Mouse (Mus musculus): ENCODE measurements at regions not wholly inside any gene's neighbourhood (a gene's known extent, or its start where the extent isn't known, plus 50 kb on each side); places are given as distances from the start of the nearest gene placed in this dataset.

DNA sequence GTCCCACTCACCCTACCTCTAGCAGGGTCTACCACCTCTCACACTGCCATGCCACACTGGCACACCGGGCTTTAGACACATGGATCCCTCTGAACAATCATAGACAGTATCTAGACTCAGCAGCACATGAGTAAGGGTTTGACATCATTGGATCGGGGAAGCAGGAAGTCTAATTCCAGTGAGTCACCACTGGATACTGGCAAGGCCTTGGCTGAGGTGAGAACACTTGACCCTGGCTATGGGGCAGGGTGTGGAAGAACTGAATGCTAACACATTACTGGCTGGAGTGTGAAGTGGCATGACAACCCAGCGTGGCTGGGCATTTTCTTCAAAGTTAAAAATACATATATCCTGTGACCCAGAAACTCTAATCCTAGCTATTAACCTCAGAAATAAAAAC, 114.4 kb downstream of the H2afy start:
- no peak for DNase-seq (ENCODE audit: extremely low spot score in 1 of 2, low spot score in 1 of 2)

DNA sequence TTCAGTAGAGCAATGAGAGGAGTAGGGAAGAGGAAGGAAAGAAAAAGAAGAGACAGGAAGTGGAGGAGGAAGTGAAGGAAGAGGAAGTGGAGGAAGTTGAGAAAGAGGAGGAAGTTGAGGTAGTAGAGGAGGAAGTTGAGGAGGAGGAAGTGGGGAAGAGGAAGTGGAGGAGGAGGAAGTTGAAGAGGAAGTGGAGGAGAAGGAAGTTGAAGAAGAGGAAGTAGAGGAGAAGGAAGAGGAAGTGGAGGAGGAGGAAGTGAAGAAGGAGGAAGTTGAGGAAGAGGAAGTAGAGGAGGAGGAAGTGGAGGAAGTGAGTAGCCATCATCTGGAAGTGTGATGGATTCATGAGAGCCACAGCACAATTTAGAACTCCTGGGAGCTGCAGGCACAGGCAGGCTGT, 122.2 kb downstream of the H2afy start:
- no peak for DNase-seq (ENCODE audit: extremely low spot score in 1 of 2, low spot score in 1 of 2)

DNA sequence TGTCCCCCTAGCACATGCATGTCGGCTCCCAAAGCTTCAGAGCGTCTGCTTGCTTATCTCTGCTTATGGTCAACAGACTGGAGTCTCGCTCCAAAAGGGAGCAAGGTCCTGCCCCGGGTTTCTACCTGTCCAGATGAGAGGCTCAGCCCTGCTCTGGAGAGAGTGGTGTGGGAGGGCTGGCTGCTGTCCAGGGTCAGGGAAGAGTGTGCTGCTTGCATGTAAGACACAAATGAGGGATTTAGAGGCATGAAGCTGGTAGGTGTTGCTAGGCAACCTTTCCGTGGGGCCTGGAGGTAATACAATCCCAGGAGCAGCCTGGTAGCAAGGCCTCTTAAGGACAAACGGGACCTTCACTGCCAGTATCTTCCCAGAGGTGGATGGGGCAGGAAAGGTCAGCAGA, 125.7 kb downstream of the H2afy start:
- no peak for DNase-seq (ENCODE audit: extremely low spot score in 1 of 2, low spot score in 1 of 2)

GRCm38 (mm10) chr13:56006827-56007226, 129.3 kb downstream of the H2afy start:
- no peak for DNase-seq (ENCODE audit: extremely low spot score in 1 of 2, low spot score in 1 of 2)

GRCm38 (mm10) chr13:56005746-56006145, 130.4 kb downstream of the H2afy start:
- DNase-seq (ENCODE audit: extremely low spot score in 1 of 2, low spot score in 1 of 2), result no peak

DNA sequence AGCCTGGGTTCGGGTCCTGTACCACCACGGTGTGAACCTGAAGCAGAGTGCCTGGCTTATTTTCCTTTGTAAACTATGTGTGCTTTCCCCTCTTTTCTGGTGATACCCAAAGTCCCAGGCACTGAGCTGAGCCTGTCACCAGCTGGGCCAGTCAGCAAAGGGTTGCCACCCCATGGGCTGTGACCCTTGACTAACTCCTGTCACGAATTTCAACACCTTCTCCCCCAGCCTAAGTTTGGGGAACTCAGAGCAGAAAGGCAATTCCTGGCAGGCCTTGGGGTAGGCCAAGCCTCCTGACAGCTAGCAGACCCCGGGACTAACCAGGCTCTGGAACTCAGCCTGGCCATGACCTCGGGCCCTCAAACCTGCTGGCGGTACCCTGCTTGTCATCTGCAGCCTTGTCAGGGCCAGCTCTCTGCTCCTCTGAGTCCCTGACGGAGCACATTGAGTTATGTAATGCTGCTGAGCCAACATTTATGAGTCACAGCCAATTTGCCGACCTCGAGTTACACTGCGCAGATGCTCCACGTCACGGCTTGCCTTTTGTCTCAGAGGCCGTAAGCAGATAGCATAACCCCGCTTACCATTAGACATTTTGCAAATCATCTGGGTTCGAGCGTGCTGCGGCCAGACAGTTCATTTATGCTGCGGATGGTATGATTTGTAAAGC, 132.3 kb downstream of the H2afy start:
- peak in 1 of 2 experiments; percentile 18 for DNase-seq (ENCODE audit: extremely low spot score in 1 of 2, low spot score in 1 of 2)

- DNase-seq (ENCODE audit: extremely low spot score in 1 of 2, low spot score in 1 of 2), result no peak
These were observed 140.9 kb downstream of the H2afy start for GRCm38 (mm10) chr13:55995255-55995654.

DNA sequence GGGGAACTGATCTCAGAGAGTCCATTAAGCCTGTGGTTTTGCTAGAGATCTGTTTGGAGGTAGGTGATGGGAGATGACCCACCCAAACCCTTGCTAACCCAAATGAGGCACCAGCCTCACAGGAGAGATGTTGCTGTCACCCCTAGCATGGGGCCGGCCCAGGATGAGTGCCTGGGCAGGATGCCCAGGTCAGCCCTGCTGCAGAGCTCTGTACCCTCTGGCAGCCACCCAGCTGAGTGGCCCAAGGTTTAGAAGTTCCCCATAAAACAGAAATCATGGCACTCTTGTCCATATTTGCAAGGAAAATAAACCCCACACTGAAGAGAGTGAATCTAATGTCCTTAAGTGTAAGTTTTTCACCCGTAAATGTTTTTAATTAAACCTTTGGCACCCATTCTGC, 141.7 kb downstream of the H2afy start:
- DNase-seq (ENCODE audit: extremely low spot score in 1 of 2, low spot score in 1 of 2), result no peak

GRCm38 (mm10) chr13:55992699-55993098, 143.5 kb downstream of the H2afy start:
- no peak for DNase-seq (ENCODE audit: extremely low spot score in 1 of 2, low spot score in 1 of 2)

GRCm38 (mm10) chr13:55991216-55991615, 144.9 kb downstream of the H2afy start:
- DNase-seq (ENCODE audit: extremely low spot score in 1 of 2, low spot score in 1 of 2), result no peak

- DNase-seq (ENCODE audit: extremely low spot score in 1 of 2, low spot score in 1 of 2), result no peak
These were observed 146.0 kb downstream of the H2afy start for GRCm38 (mm10) chr13:55990186-55990585.

- no peak for DNase-seq (ENCODE audit: extremely low spot score in 1 of 2, low spot score in 1 of 2)
These were observed 146.8 kb downstream of the H2afy start for GRCm38 (mm10) chr13:55989401-55989800.

- DNase-seq (ENCODE audit: extremely low spot score in 1 of 2, low spot score in 1 of 2), result no peak
These were observed 149.4 kb upstream of the Pitx1 start for GRCm38 (mm10) chr13:55985396-55985795.

DNA sequence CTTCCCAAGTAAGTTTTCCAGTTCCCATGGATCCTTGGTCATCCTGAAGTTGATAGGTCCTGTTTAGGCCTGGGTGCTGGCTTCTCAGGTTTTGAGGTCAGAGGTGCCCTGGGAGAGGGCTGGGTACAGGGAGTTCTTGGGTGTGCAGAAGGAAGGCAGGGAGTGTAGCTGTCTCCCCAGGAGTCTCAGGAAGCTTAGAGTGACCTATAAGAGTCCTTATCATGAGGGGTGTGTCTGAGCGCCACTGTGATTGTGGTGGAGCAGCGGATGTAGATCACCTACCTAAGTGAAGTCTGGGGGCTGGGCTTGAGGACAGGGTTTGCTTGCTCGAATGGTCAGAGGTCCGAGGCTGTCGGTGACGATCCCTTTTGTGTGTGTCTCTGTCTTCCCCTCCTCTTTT, 148.8 kb upstream of the Pitx1 start:
- no peak for DNase-seq (ENCODE audit: extremely low spot score in 1 of 2, low spot score in 1 of 2)

GRCm38 (mm10) chr13:55983851-55984250, 147.9 kb upstream of the Pitx1 start:
- DNase-seq (ENCODE audit: extremely low spot score in 1 of 2, low spot score in 1 of 2), result no peak

- DNase-seq (ENCODE audit: extremely low spot score in 1 of 2, low spot score in 1 of 2), result no peak
These were observed 145.0 kb upstream of the Pitx1 start for GRCm38 (mm10) chr13:55981041-55981440.

- no peak for DNase-seq (ENCODE audit: extremely low spot score in 1 of 2, low spot score in 1 of 2)
These were observed 141.9 kb upstream of the Pitx1 start for GRCm38 (mm10) chr13:55977902-55978301.

- no peak for DNase-seq (ENCODE audit: extremely low spot score in 1 of 2, low spot score in 1 of 2)
These were observed 141.0 kb upstream of the Pitx1 start for GRCm38 (mm10) chr13:55976911-55977381.

DNA sequence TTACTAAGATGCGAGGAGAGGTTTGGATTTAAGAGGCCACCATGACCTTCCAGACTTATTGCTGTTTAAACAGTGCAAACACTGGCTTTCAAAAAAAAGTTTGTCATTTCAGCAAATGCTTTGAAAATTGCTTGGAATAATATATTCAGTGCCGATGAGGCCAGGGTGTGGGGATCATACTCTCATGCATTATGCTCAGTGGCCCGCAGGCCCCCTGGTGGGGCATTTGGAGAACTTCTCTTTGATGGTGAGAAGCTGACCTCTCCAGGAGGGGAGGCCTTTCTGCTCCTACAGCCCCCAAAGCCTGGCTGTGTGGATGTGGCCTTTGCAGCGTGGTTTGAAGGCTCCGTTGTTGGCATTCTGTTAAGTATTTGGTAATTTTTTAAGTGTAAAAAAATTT, 138.1 kb upstream of the Pitx1 start:
- no peak for DNase-seq (ENCODE audit: extremely low spot score in 1 of 2, low spot score in 1 of 2)

DNA sequence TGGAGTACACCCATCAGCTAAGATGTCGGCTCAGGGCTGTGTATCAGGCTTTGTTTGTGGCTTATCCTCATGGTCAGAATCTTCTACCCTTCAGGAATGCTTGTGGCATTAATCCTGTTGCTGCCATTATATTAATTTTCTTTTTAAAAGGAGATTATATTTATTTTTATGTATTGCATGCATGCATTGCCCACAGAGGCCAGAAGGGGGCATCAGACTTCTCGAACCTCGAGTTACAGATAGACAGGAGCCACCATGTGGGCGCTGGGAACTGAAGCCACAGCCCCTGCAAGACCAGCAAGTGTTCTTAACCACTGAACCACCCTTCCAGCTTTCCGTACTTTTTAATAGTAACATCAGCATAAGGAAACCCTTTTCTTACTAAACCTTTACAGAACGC, 134.7 kb upstream of the Pitx1 start:
- DNase-seq (ENCODE audit: extremely low spot score in 1 of 2, low spot score in 1 of 2), result no peak

- no peak for DNase-seq (ENCODE audit: extremely low spot score in 1 of 2, low spot score in 1 of 2)
These were observed 133.5 kb upstream of the Pitx1 start for GRCm38 (mm10) chr13:55969473-55969872.

DNA sequence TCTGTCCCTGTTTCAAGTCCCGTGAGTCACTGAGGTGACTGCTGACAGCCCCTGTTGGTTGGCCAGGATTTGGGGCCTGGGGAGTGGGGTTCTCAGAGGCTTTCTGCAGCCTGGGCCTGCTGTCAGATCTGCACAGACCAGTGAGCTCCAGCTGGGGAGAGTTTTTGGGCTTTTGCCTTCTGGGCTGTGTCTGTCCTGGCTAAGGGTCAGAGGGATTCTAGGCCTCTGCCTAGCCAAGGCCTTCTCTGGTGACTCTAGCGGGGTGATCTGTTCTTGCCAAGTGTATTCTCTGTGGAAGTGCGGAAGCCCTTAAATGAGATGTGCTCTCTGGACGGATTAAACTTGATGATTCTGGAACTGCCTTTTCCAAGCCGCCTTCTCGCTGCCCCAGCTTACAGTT, 131.2 kb upstream of the Pitx1 start:
- no peak for DNase-seq (ENCODE audit: extremely low spot score in 1 of 2, low spot score in 1 of 2)
